Mouse (Mus musculus): ENCODE measurements around the gene Ddi2.
"Not testable (repeated sequence)": the region's sequence is repeated elsewhere in the genome, so short reads cannot be mapped to it uniquely, and the experiment has no call there.

The Ddi2 gene

DNA sequence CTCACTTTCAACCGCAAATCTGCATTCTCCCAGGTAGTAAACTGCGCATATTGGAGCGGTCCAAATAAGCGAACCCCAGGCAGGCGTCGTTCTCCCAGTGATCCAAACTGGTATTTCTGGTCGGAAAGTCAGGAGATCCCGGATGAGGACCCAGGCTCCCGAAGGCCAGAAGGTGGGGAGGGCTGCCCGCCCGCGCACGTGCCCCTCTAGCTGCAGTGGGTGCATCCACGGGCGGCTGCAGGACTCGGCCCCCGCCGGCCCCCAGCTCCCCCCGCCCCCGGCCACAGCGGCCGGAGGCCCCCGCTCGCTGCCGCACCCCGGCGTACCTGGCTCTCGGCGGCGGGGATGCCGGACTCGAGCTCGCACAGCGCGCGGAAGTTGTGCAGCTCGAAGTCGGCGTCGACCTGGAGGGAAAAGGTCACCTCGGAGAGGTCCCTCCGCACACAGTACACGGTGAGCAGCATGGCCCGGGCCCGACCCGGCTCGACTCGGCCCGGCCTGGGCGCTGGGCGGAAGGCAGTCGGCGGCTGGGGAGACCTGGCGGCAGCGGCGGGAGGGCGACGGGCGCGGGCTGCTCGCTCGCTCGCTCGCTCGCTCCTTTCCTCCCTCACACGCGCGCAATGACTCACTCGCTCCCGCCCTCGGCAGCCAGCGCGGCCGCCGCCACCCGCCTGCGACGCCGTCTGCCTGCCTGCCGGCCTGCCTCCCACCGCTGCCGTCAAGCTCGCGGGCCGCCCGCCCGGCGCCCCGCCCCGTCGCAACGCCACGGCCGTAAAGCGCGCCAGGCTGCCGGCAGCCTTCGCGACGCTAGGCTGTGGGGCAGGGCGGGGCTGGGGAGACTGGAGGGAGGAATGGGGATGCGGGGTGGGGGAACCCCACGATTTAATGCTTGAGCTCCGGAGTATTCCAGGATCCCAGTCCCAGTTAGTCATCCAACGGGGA is at the start of gene Ddi2:
Gene Ddi2, minus strand, starts transcription at position 689 of the 942 bp plus-strand sequence.
- DNase-seq, result peak; percentile 95

GRCm38 (mm10) chr4:141773019-141773418 is 49.8 kb upstream of the Ddi2 start:
- DNase-seq, result not testable (repeated sequence)

GRCm38 (mm10) chr4:141771823-141772222 is 48.6 kb upstream of the Ddi2 start:
- DNase-seq, result no peak

- DNase-seq, result no peak
Measured at GRCm38 (mm10) chr4:141769501-141770160, 46.4 kb upstream of the Ddi2 start.

GRCm38 (mm10) chr4:141767353-141768036 is 44.3 kb upstream of the Ddi2 start:
- DNase-seq, result no peak

DNA sequence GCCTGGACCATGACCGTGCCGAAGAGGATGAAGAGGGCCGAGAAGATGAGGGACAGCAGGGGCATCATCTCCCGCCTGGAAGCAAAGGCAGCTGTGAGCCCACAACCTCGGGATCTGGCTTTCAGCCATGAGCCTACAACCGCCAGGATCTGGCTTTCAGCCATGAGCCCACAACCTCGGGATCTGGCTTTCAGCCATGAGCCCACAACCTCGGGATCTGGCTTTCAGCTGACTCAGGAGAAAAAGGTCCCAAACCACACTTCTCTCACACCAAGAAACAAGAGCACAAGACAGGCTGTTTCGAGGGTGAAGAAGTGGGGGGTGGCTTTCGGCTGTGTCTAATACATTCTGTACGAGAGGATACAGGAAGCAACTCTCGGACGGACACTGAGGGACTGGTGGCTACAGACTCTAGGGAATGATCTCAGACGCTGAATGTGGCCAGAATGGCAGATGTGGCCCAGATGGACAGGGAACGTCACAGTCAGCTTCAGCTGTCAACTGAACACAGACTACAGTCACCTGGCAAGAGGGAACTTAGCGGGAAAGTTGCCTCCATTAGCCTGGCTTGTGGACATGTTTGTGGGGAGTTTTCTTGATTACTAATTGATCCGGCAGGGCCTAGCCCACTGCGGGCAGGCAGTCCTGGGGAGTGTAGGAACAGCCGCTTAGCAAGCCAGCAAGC is 43.6 kb upstream of the Ddi2 start:
- no peak for DNase-seq

- DNase-seq, result no peak
Measured at GRCm38 (mm10) chr4:141766316-141766667, 43.1 kb upstream of the Ddi2 start.

GRCm38 (mm10) chr4:141765008-141765407 is 41.8 kb upstream of the Ddi2 start:
- DNase-seq, result no peak

- DNase-seq, result no peak
Measured at GRCm38 (mm10) chr4:141763476-141763875, 40.3 kb upstream of the Ddi2 start.

DNA sequence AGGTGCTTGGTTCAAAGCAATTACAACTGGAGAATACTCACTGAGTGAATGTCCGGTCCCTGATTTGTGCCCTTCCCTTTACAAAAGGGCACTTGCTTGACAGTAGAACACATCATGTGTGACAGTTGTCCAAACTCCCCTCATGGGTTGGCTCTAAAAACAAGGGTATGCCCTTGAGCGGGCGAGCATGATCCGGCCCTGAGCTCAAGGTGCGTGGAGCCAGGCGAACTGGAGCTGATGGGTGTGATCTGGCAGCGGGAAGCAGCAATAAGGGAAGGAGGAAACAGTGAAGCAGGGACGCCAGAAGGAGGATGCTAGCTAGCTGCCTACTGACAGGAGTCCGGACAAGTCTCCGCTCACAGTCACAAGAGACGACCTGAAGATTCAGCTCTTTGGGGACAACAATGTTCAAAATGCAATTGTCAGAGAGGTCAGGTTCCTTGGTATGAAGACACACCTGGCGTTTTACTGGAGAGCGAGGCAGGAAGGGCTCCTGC is 38.9 kb upstream of the Ddi2 start:
- no peak for DNase-seq

- no peak for DNase-seq
Measured at GRCm38 (mm10) chr4:141760942-141761341, 37.7 kb upstream of the Ddi2 start.

- no peak for DNase-seq
Measured at GRCm38 (mm10) chr4:141758874-141759542, 35.8 kb upstream of the Ddi2 start.

DNA sequence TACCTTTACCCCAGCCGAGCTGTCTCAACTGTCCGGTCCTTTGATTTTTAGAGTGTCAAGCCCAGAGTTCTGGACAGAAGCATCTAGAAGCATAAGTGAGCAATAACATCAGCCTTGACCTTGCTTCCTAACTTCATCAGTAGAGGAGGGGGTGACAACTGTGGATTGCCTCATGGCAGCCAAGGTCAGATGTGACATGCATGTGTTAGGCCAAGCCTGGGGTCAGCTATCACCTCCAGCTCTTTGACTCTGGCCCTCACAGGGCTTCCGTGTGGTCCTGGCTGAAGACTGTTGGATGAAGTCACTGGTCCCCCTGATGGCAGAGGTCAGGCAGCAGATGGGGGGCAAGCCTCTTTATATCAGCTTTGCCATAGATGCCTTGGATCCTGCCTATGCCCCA is 33.9 kb upstream of the Ddi2 start:
- no peak for DNase-seq

DNA sequence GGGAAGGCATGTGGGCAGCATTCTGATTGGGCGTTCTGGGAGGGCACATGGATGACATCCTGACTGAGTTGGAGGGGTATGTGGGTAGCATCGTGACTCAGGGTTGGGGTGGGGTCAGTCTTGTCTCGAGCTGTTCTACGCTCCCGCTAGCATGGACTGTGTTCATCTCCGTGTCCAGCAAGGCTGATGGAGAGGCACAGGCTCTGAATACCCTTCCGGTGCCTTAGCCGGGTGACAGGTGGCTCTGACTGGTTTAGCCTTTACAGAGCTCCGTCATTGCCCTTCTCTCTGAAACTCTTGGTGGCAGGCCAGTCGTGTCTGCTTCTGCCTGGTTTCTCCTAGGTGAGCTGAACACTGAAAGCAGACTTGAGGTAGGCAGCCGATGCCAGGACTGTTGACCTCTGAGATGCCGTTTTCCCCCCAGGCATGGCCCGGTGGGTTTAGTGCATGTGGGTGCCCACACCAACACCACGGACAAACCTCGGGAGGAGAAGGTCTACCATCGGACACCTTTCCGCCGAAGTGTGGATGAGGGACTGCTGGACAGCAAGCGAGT is 32.2 kb upstream of the Ddi2 start:
- no peak for DNase-seq

- DNase-seq, result no peak
Measured at GRCm38 (mm10) chr4:141752076-141752421, 28.8 kb upstream of the Ddi2 start.

GRCm38 (mm10) chr4:141751419-141752075 is 28.3 kb upstream of the Ddi2 start:
- DNase-seq, result no peak

- no peak for DNase-seq
Measured at GRCm38 (mm10) chr4:141750826-141751225, 27.6 kb upstream of the Ddi2 start.

DNA sequence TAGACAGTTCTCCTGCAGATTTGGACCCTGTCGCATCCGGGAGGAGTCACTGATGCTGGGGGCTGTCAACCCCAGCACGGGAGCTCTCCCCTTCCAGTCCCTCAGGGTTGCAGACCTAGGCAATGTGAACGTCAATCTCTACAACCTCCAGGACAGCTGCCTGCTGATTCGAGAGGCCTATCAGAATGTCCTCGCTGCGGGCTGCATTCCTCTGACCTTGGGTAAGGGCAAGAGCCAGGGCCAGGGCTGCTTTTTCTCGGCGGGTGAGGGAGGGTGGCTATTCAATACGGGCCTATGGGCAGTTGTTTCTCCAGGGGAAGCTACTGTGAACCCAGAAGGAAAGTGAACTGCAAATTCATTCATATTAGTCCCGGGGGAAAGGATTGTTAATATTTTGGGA is 26.3 kb upstream of the Ddi2 start:
- no peak for DNase-seq

DNA sequence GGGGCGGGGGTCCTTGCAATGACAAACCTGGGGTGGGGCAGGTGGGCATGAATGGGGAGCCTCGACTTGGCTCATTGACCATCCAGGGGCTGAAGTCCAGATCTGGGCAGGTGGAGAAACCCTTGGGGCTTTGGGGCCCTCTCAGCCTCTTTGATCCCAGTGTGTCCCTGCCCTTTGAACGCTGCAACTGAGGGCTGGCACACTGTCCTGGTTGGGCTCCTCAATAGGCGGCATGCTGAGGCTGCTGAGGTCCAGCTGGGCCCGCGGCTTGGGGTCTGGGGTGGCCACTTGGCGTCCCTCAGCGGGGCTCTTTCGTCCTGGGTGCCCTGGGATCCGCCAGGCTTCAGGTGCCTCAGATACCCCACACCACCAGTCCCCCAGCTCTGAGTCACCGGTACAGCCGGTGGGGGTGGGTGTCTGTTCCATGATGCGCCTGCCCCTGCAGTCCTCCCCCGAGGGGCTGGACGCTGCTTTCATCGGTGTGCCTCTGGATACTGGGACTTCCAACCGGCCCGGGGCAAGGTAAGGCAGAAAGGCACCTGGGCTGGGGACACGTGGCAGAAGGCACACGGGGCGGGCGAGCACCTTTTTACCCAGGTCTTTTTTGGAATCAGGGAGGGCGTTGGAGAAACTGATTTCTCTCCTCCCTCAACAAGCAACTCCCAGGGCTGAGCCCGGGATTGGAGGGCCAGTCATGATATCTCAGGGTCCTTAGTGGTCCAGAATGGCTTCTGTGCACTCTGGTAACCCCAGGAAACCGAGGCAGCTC is 23.5 kb upstream of the Ddi2 start, which contains the start of gene Agmat:
Gene Agmat, plus strand, starts transcription at position 95 of the 769 bp plus-strand sequence.
- no peak for DNase-seq

DNA sequence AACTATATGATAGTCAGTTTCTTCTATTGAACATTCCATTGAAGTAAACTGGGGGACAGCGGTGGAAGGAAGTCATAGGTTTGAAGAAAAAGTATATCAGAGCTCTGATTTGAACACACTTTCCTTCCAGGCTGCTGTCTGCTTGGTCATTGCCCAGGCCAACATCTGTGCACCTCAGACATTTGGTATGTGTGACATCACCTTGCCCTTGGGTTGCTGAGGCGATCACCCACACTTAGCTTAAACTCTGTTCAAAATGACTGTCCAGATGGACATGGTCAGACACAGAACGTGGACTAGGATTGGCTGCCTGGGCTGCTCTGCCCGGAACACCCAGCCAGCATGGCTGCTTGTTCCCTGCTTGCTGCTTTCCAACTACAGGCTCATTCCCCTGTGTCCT is 19.2 kb upstream of the Ddi2 start:
- no peak for DNase-seq

GRCm38 (mm10) chr4:141741856-141742255 is 18.6 kb upstream of the Ddi2 start:
- DNase-seq, result no peak
